Mouse (Mus musculus): ENCODE results near the gene AA467197.

GRCm38 (mm10) chr2:122617792-122618191 is 19.0 kb upstream of the AA467197 start:
- TF ChIP-seq USF1 (IDR thresholded peaks at IDR 0.05; ENCODE audit: low read depth, low read length) (no peak), TCF12 (IDR thresholded peaks at IDR 0.05; ENCODE audit: low read depth, low read length) (no peak), CTCF (conservative IDR thresholded peaks at IDR 0.05 in 1 of 2, IDR thresholded peaks at IDR 0.05 in 1 of 2; ENCODE audit: low read depth in 2 of 2, low read length in 2 of 2) (no peak), NELFE (IDR thresholded peaks at IDR 0.05; ENCODE audit: low read depth, low read length) (no peak), CHD1 (IDR thresholded peaks at IDR 0.05; ENCODE audit: low read depth, low read length) (no peak), EP300 (IDR thresholded peaks at IDR 0.05; ENCODE audit: low read length) (no peak), GABPA (IDR thresholded peaks at IDR 0.05; ENCODE audit: insufficient replicate concordance, low read depth, low read length) (no peak), POLR2A (IDR thresholded peaks at IDR 0.05; ENCODE audit: low read depth, low read length) (no peak), MAX (IDR thresholded peaks at IDR 0.05; ENCODE audit: low read length) (no peak), E2F4 (IDR thresholded peaks at IDR 0.05; ENCODE audit: insufficient replicate concordance, low read depth, low read length) (no peak), JUND (conservative IDR thresholded peaks at IDR 0.05; ENCODE audit: low read depth, low read length) (no peak), UBTF (IDR thresholded peaks at IDR 0.05; ENCODE audit: low read depth, low read length) (no peak), CHD2 (IDR thresholded peaks at IDR 0.05; ENCODE audit: low read length) (no peak), MYC (IDR thresholded peaks at IDR 0.05; ENCODE audit: low read depth, low read length) (no peak)
